In genomic region chr11:119404627-119405026, GRCm38 (mm10) we compare ENCODE assay signal across 8 mouse cellular contexts. TPM values are rescaled to one million over a fixed set of nuclear protein-coding genes. Genes with fewer than 3 reads are reported as not detected.
DNase-seq lines count a peak whose midpoint lies in the region; ATAC-seq and TF ChIP-seq lines count a peak whose summit lies in the region.

No protein-coding gene starts in this region.

- no peak overlapping the region for H3K4me3 ChIP-seq in cerebellum, adult 2 months (replicated peaks; ENCODE audit: insufficient read depth, low read depth, low read length)
- no peak overlapping the region for H3K4me3 ChIP-seq in neural tube, embryonic 15.5 days (replicated peaks)
- no peak overlapping the region for H3K4me3 ChIP-seq in embryonic facial prominence, embryonic 11.5 days (ENCODE audit: low read depth, low read length)
- H3K4me3 ChIP-seq in midbrain, postnatal 0 days (ENCODE audit: low read depth, low read length), result no peak overlapping the region

- TF ChIP-seq POLR2A in cerebellum, adult 2 months (IDR thresholded peaks at IDR 0.05; ENCODE audit: borderline replicate concordance, insufficient read depth, low read length), result no peak

- no peaks in the 10 kb centered on the region for H3K27me3 ChIP-seq in cerebellum, adult 2 months (ENCODE audit: control insufficient read depth, insufficient read depth, low read length)
- H3K27me3 ChIP-seq in neural tube, embryonic 15.5 days (replicated peaks), result no peaks in the 10 kb centered on the region
- H3K27me3 ChIP-seq in embryonic facial prominence, embryonic 11.5 days (ENCODE audit: control insufficient read depth, insufficient read depth, low read length), result no peaks in the 10 kb centered on the region
- no peaks in the 10 kb centered on the region for H3K27me3 ChIP-seq in midbrain, postnatal 0 days (ENCODE audit: insufficient read depth, low read length)

- no peak overlapping the region for H3K9ac ChIP-seq in neural tube, embryonic 15.5 days (replicated peaks)
- no peak overlapping the region for H3K9ac ChIP-seq in embryonic facial prominence, embryonic 11.5 days (replicated peaks; ENCODE audit: low read length)
- no peak overlapping the region for H3K9ac ChIP-seq in midbrain, postnatal 0 days (replicated peaks; ENCODE audit: low read length, poor library complexity, severe bottlenecking)

- no peak overlapping the region for H3K27ac ChIP-seq in cerebellum, adult 2 months (ENCODE audit: insufficient read depth, low read length)
- no peak overlapping the region for H3K27ac ChIP-seq in neural tube, embryonic 15.5 days (replicated peaks)
- H3K27ac ChIP-seq in embryonic facial prominence, embryonic 11.5 days (replicated peaks; ENCODE audit: low read depth, low read length), result no peak overlapping the region
- no peak overlapping the region for H3K27ac ChIP-seq in midbrain, postnatal 0 days (ENCODE audit: low read depth, low read length)

- ATAC-seq in neural tube, embryonic 15.5 days (ENCODE audit: low FRiP score), result no peak
- ATAC-seq in embryonic facial prominence, embryonic 11.5 days (replicated peaks; ENCODE audit: insufficient number of reproducible peaks, low FRiP score, low TSS enrichment, low read depth), result no peak
- no peak for ATAC-seq in midbrain, postnatal 0 days (ENCODE audit: low FRiP score)

- no peaks in the 10 kb centered on the region for H3K36me3 ChIP-seq in neural tube, embryonic 15.5 days
- no peaks in the 10 kb centered on the region for H3K36me3 ChIP-seq in embryonic facial prominence, embryonic 11.5 days (replicated peaks; ENCODE audit: control insufficient read depth, insufficient read depth, low read depth, low read length)
- H3K36me3 ChIP-seq in midbrain, postnatal 0 days (ENCODE audit: insufficient read depth, low read length), result no peaks in the 10 kb centered on the region

- DNase-seq in cerebellum, adult 2 months, result no peak
- no peak for DNase-seq in cerebellum, adult 11 months
- DNase-seq in neural tube, embryonic 10.5 days (ENCODE audit: extremely low spot score, low spot score), result peak; percentile 40
- peak; percentile 62 for DNase-seq in embryonic facial prominence, embryonic 11.5 days (ENCODE audit: low spot score)
- peak; percentile 14 for DNase-seq in midbrain, postnatal 0 days (ENCODE audit: low spot score)
- no peak for DNase-seq in right cerebral cortex, postnatal 10 days (ENCODE audit: low spot score in 2 of 2)
- no peak for DNase-seq in right cerebral cortex, postnatal 36 days (ENCODE audit: low spot score in 2 of 2)

- H3K4me1 ChIP-seq in cerebellum, adult 2 months (ENCODE audit: control insufficient read depth, insufficient read depth, low read length), result no peaks in the 10 kb centered on the region
- no peaks in the 10 kb centered on the region for H3K4me1 ChIP-seq in neural tube, embryonic 15.5 days
- H3K4me1 ChIP-seq in embryonic facial prominence, embryonic 11.5 days (ENCODE audit: control insufficient read depth, insufficient read depth, low read length), result no peaks in the 10 kb centered on the region
- H3K4me1 ChIP-seq in midbrain, postnatal 0 days (ENCODE audit: insufficient read depth, low read length), result no peaks in the 10 kb centered on the region

- H3K9me3 ChIP-seq in neural tube, embryonic 15.5 days (replicated peaks), result no peaks in the 10 kb centered on the region
- H3K9me3 ChIP-seq in embryonic facial prominence, embryonic 11.5 days (replicated peaks; ENCODE audit: control insufficient read depth, low read length), result no peaks in the 10 kb centered on the region
- no peaks in the 10 kb centered on the region for H3K9me3 ChIP-seq in midbrain, postnatal 0 days (ENCODE audit: low read length)

- WGBS in cerebellum, adult 2 months, result 57% methylated on average over 5 of the region's 5 CpGs
- 58% methylated on average over 5 of the region's 5 CpGs for WGBS in neural tube, embryonic 15.5 days
- WGBS in embryonic facial prominence, embryonic 11.5 days, result 52% methylated on average over 5 of the region's 5 CpGs
- 50% methylated on average over 5 of the region's 5 CpGs for WGBS in midbrain, postnatal 0 days

- H3K4me2 ChIP-seq in neural tube, embryonic 15.5 days, result no peak overlapping the region
- no peak overlapping the region for H3K4me2 ChIP-seq in embryonic facial prominence, embryonic 11.5 days (ENCODE audit: low read depth, low read length)
- H3K4me2 ChIP-seq in midbrain, postnatal 0 days (ENCODE audit: low read depth, low read length, poor library complexity, severe bottlenecking), result no peak overlapping the region

- peak; percentile 56; the same call in 1 of the 2 replicates for TF ChIP-seq CTCF in cerebellum, adult 2 months (IDR thresholded peaks at IDR 0.05; ENCODE audit: borderline replicate concordance, insufficient read depth, low read depth, low read length)
- peak; percentile 68 for TF ChIP-seq CTCF in midbrain, postnatal 0 days (IDR thresholded peaks at IDR 0.05)

RNA-seq across cellular contexts. Expression of gene Rnf213, which starts 11.7 kb away (rescaled TPM):
- polyA plus RNA-seq in cerebellum, adult 2 months (2012; rRNA removed), result 7.3 and 7.5 TPM in 2 replicates
- polyA plus RNA-seq in neural tube, embryonic 15.5 days (2015; fragmentation: Nextera tagmentation; extraction: Ambion mirVana), result 1.1 and 3.9 TPM in 2 replicates
- polyA plus RNA-seq in embryonic facial prominence, embryonic 11.5 days (2014; fragmentation: Nextera tagmentation; extraction: Ambion mirVana), result 1.7 and 1.8 TPM in 2 replicates
- total RNA-seq in midbrain, postnatal 0 days (2014; rRNA removed), result 6.9 and 9.0 TPM in 2 replicates
- 0.64 and 0.74 TPM in 2 replicates for polyA plus RNA-seq in midbrain, postnatal 0 days (2015; fragmentation: Nextera tagmentation; extraction: Ambion mirVana)

RNA-seq across cellular contexts. Expression of gene Slc26a11, which starts 49.3 kb away (rescaled TPM):
- 12.9 and 15.6 TPM in 2 replicates for polyA plus RNA-seq in cerebellum, adult 2 months (2012; rRNA removed)
- polyA plus RNA-seq in neural tube, embryonic 15.5 days (2015; fragmentation: Nextera tagmentation; extraction: Ambion mirVana), result 5.8 and 7.3 TPM in 2 replicates
- polyA plus RNA-seq in embryonic facial prominence, embryonic 11.5 days (2014; fragmentation: Nextera tagmentation; extraction: Ambion mirVana), result 5.5 and 7.1 TPM in 2 replicates
- 8.3 and 9.0 TPM in 2 replicates for total RNA-seq in midbrain, postnatal 0 days (2014; rRNA removed)
- polyA plus RNA-seq in midbrain, postnatal 0 days (2015; fragmentation: Nextera tagmentation; extraction: Ambion mirVana), result 7.0 and 7.6 TPM in 2 replicates

RNA-seq across cellular contexts. Expression of gene Sgsh, which starts 49.3 kb away (rescaled TPM):
- polyA plus RNA-seq in cerebellum, adult 2 months (2012; rRNA removed), result 8.8 and 9.4 TPM in 2 replicates
- 4.7 and 5.6 TPM in 2 replicates for polyA plus RNA-seq in neural tube, embryonic 15.5 days (2015; fragmentation: Nextera tagmentation; extraction: Ambion mirVana)
- polyA plus RNA-seq in embryonic facial prominence, embryonic 11.5 days (2014; fragmentation: Nextera tagmentation; extraction: Ambion mirVana), result 4.5 and 6.2 TPM in 2 replicates
- total RNA-seq in midbrain, postnatal 0 days (2014; rRNA removed), result 5.4 and 7.3 TPM in 2 replicates
- polyA plus RNA-seq in midbrain, postnatal 0 days (2015; fragmentation: Nextera tagmentation; extraction: Ambion mirVana), result 5.2 and 5.4 TPM in 2 replicates

Comparison
In these comparisons a context has a peak if more than half of its experiments do, and no peak if none do; other contexts are left out.
1. DNase-seq: peak in neural tube, embryonic 10.5 days (single experiment), embryonic facial prominence, embryonic 11.5 days (single experiment) and midbrain, postnatal 0 days (single experiment); none in cerebellum, adult 2 months (0 of 2), cerebellum, adult 11 months (single experiment), right cerebral cortex, postnatal 10 days (0 of 2) and right cerebral cortex, postnatal 36 days (0 of 2).